Mouse (Mus musculus): Measurements from ENCODE around the gene Serpinb12. TPM values are rescaled to one million over a fixed set of nuclear protein-coding genes. Genes with fewer than 3 reads are reported as not detected.

Gene Serpinb12
- polyA plus RNA-seq, 1 experiment from 2014 or later, result 14.5 TPM

DNA sequence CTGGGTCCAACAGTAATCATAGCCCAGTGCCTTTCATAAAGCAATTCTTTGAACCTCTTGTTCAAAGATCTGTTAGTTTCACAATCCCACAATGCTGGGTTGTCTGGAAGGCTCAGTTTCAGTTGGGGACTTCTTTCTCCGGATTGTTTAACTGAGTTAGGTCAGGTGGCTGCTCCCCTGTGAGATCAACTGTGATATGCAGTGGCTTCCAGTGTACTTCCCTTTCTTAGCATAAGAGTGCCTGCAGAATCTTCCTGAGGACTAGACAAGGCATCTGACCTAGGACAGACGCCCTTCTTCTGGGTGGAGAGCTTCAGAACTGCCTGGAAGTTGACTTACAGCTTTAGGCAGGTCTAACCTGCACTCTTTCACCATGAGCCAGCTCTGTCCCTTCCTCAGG, 49.6 kb downstream of the Serpinb12 start:
- H3K4me3 ChIP-seq (replicated peaks; ENCODE audit: low read length), result no peak overlapping the region
- no peak overlapping the region for H3K4me2 ChIP-seq (ENCODE audit: low read depth, low read length)
- H3K36me3 ChIP-seq (ENCODE audit: control insufficient read depth, insufficient read depth, low read length), result no peaks in the 10 kb centered on the region
- H3K9me3 ChIP-seq (replicated peaks; ENCODE audit: control insufficient read depth, low read length), result no peaks in the 10 kb centered on the region
- ATAC-seq (ENCODE audit: insufficient read depth, low FRiP score), result no peak
- no peaks in the 10 kb centered on the region for H3K27me3 ChIP-seq (ENCODE audit: control insufficient read depth, insufficient read depth, low read length)
- 61% methylated on average over 2 of the region's 2 CpGs for WGBS
- no peaks in the 10 kb centered on the region for H3K4me1 ChIP-seq (ENCODE audit: control insufficient read depth, insufficient read depth, low read length)
- H3K9ac ChIP-seq (ENCODE audit: low read length), result no peak overlapping the region
- H3K27ac ChIP-seq (ENCODE audit: low read length), result no peak overlapping the region

DNA sequence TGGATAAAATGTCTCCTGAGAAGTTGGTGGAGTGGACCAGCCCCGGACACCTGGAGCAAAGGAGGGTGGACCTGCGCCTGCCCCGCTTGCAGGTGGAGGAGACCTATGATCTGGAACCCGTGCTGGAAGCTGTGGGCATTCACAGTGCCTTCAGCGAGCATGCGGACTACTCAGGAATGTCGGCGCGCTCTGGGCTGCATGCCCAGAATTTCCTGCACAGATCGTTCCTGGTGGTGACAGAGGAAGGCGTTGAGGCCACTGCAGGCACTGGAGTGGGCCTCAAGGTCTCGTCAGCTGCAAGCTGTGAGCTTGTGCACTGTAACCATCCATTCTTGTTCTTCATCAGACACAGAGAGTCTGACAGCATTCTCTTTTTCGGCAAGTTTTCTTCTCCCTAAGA, 66.2 kb downstream of the Serpinb12 start:
- WGBS, result 66% methylated on average over 13 of the region's 13 CpGs
- no peaks in the 10 kb centered on the region for H3K36me3 ChIP-seq (ENCODE audit: control insufficient read depth, insufficient read depth, low read length)
- no peaks in the 10 kb centered on the region for H3K27me3 ChIP-seq (ENCODE audit: control insufficient read depth, insufficient read depth, low read length)
- H3K27ac ChIP-seq (ENCODE audit: low read length), result no peak overlapping the region
- no peak overlapping the region for H3K4me2 ChIP-seq (ENCODE audit: low read depth, low read length)
- no peak overlapping the region for H3K9ac ChIP-seq (ENCODE audit: low read length)
- no peak for ATAC-seq (ENCODE audit: insufficient read depth, low FRiP score)
- H3K4me1 ChIP-seq (ENCODE audit: control insufficient read depth, insufficient read depth, low read length), result no peaks in the 10 kb centered on the region; the same call in 1 of the 2 replicates
- no peaks in the 10 kb centered on the region for H3K9me3 ChIP-seq (replicated peaks; ENCODE audit: control insufficient read depth, low read length)
- H3K4me3 ChIP-seq (replicated peaks; ENCODE audit: low read length), result no peak overlapping the region

GRCm38 (mm10) chr1:107001754-107002153, 67.5 kb downstream of the Serpinb12 start:
- ATAC-seq (ENCODE audit: insufficient read depth, low FRiP score), result no peak
- no peak overlapping the region for H3K4me2 ChIP-seq (ENCODE audit: low read depth, low read length)
- H3K4me3 ChIP-seq (replicated peaks; ENCODE audit: low read length), result no peak overlapping the region
- WGBS, result 82% methylated on average over 2 of the region's 2 CpGs
- no peaks in the 10 kb centered on the region for H3K36me3 ChIP-seq (ENCODE audit: control insufficient read depth, insufficient read depth, low read length)
- no peak overlapping the region for H3K27ac ChIP-seq (ENCODE audit: low read length)
- H3K27me3 ChIP-seq (ENCODE audit: control insufficient read depth, insufficient read depth, low read length), result no peaks in the 10 kb centered on the region
- H3K9ac ChIP-seq (ENCODE audit: low read length), result no peak overlapping the region
- H3K4me1 ChIP-seq (ENCODE audit: control insufficient read depth, insufficient read depth, low read length), result no peaks in the 10 kb centered on the region; the same call in 1 of the 2 replicates
- no peaks in the 10 kb centered on the region for H3K9me3 ChIP-seq (replicated peaks; ENCODE audit: control insufficient read depth, low read length)

DNA sequence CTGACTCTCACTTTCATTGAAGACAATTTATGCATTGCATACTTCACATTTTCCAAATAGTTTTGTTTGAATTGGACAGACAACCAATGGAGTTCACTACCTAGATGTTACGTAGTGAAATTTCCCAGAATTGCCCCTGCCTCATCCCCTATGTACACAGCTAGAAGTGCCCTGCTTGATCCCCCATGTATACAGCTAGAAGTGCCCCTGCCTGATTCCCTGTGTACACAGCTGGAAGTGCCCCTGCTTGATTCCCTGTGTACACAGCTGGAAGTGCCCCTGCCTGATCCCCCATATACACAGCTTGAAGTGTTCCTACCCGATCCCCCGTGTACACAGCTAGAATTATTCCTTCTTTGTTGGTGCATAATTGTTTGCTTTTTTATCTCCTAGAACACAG, 72.1 kb downstream of the Serpinb12 start:
- no peak for ATAC-seq (ENCODE audit: insufficient read depth, low FRiP score)
- no peak overlapping the region for H3K4me2 ChIP-seq (ENCODE audit: low read depth, low read length)
- no peak overlapping the region for H3K4me3 ChIP-seq (replicated peaks; ENCODE audit: low read length)
- H3K9ac ChIP-seq (ENCODE audit: low read length), result no peak overlapping the region
- no peaks in the 10 kb centered on the region for H3K36me3 ChIP-seq (ENCODE audit: control insufficient read depth, insufficient read depth, low read length)
- H3K4me1 ChIP-seq (ENCODE audit: control insufficient read depth, insufficient read depth, low read length), result no peaks in the 10 kb centered on the region
- H3K9me3 ChIP-seq (replicated peaks; ENCODE audit: control insufficient read depth, low read length), result no peaks in the 10 kb centered on the region
- 65% methylated on average over 3 of the region's 3 CpGs for WGBS
- no peak overlapping the region for H3K27ac ChIP-seq (ENCODE audit: low read length)
- no peaks in the 10 kb centered on the region for H3K27me3 ChIP-seq (ENCODE audit: control insufficient read depth, insufficient read depth, low read length)

Other genes starting within 250 kb of the Serpinb12 start
- 17.8 and 18.0 TPM in 2 replicates for gene Bcl2, start 220.2 kb upstream of the Serpinb12 start, polyA plus RNA-seq (2015; fragmentation: Nextera tagmentation; extraction: Ambion mirVana)
- 15.7 and 18.5 TPM in 2 replicates for gene Kdsr, start 174.7 kb upstream of the Serpinb12 start, polyA plus RNA-seq (2015; fragmentation: Nextera tagmentation; extraction: Ambion mirVana)
- 81.8 and 82.1 TPM in 2 replicates for gene Vps4b, start 137.7 kb upstream of the Serpinb12 start, polyA plus RNA-seq (2015; fragmentation: Nextera tagmentation; extraction: Ambion mirVana)
- gene Serpinb5, start 73.3 kb upstream of the Serpinb12 start, polyA plus RNA-seq (2015; fragmentation: Nextera tagmentation; extraction: Ambion mirVana), result 71.1 and 80.8 TPM in 2 replicates
- 0.08 TPM in 1 of 2 replicates, not detected in the other for gene Serpinb13, start 46.5 kb downstream of the Serpinb12 start, polyA plus RNA-seq (2015; fragmentation: Nextera tagmentation; extraction: Ambion mirVana)
- 21.4 and 39.8 TPM in 2 replicates for gene Serpinb3a, start 117.9 kb downstream of the Serpinb12 start, polyA plus RNA-seq (2015; fragmentation: Nextera tagmentation; extraction: Ambion mirVana)
- gene Serpinb3d, start 149.1 kb downstream of the Serpinb12 start, polyA plus RNA-seq (2015; fragmentation: Nextera tagmentation; extraction: Ambion mirVana), result not detected in 2 replicates